Mouse (Mus musculus) liver, embryonic 13.5 days (tissue): Measurements from ENCODE around the gene Snx17. TPM values are rescaled to one million over a fixed set of nuclear protein-coding genes. Genes with fewer than 3 reads are reported as not detected.

Experiments
- ATAC-seq: fragments of 200-750 bp; cut with Nextera tagmentation; 2 replicates; pipeline ENCODE4 v1.8.0; 2017; ENCODE audit warnings: low read depth, mild to moderate bottlenecking, moderate number of reproducible peaks, moderate library complexity
- DNase-seq: peaks from one replicate; pipeline ENCODE4 v3.0.0; 2022
- H3K27ac ChIP-seq: fragments of 300-500 bp; sonication (generic); 2 replicates; pipeline ENCODE4 v1.5.1; 2015; ENCODE audit warnings: moderate library complexity, mild to moderate bottlenecking, inconsistent platforms
- H3K27me3 ChIP-seq: fragments of 300-500 bp; sonication (generic); 2 replicates; pipeline ENCODE4 v1.6.1; 2015; ENCODE audit warnings: mild to moderate bottlenecking, inconsistent platforms
- H3K36me3 ChIP-seq: fragments of 300-500 bp; sonication (generic); 2 replicates; pipeline ENCODE4 v1.6.1; 2015; ENCODE audit warnings: mild to moderate bottlenecking, inconsistent platforms
- H3K4me1 ChIP-seq: fragments of 300-500 bp; sonication (generic); replicated peaks from 2 replicates; pipeline ENCODE4 v1.6.1; 2015; ENCODE audit warnings: inconsistent platforms
- H3K4me2 ChIP-seq: fragments of 300-500 bp; sonication (generic); 2 replicates; pipeline ENCODE4 v1.6.1; 2015; ENCODE audit warnings: inconsistent platforms, mild to moderate bottlenecking, moderate library complexity
- H3K4me3 ChIP-seq: fragments of 300-500 bp; sonication (generic); replicated peaks from 2 replicates; pipeline ENCODE4 v1.5.1; 2015; ENCODE audit warnings: mild to moderate bottlenecking, inconsistent platforms
- H3K9ac ChIP-seq: fragments of 300-500 bp; sonication (generic); 2 replicates; pipeline ENCODE4 v1.6.1; 2015; ENCODE audit warnings: mild to moderate bottlenecking, inconsistent platforms
- H3K9me3 ChIP-seq: fragments of 300-500 bp; sonication (generic); replicated peaks from 2 replicates; pipeline ENCODE4 v1.6.1; 2016; ENCODE audit warnings: inconsistent platforms
- WGBS: fragments of 180-500 bp; shearing (Covaris S2); methylation state at CpG from one replicate; pipeline ENCODE4 v1.1.7; 2015; ENCODE audit not compliant: insufficient replicate concordance; 5-methylcytosine and 5-hydroxymethylcytosine counted together
- polyA plus RNA-seq: library from polyadenylated mRNA; unstranded; fragments of >200 nt; fragmentation: Nextera tagmentation; extraction: Ambion mirVana; gene quantifications from 2 replicates; pipeline ENCODE4 v1.2.1, GENCODE M21; 2015

Gene Snx17
- polyA plus RNA-seq, 1 experiment from 2014 or later: 49.7 TPM

DNA sequence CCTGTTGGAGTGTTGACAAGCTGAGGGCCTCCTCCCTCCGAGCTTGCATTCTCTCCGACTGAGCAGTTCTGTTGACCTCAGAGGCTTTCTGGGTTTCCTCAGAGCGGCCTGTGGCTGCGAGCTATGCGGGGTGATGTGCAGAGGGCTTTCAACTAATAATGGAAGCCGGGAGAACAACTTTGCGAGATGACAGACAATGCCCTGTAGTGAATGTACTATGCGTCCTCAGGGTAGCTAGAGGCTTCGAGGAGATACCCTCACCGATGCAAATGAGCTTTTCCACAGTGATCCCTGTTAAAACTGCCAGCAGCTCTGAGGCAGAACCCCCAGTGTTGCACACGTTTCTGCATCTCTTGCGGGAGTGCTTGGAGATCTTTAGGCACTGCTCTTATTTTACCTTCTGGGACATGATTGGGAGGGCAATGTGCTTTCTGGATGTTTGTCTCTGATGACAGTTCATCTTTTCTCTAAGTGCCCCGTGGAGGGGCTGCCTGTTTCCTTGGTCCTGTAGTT lies 48.6 kb downstream of the Snx17 start:
- Histone ChIP-seq H3K4me2 (peak overlapping the region; percentile 85), H3K27ac (peak overlapping the region; percentile 96), H3K9ac (peak overlapping the region; percentile 94), H3K4me1 (peaks cover 15% of the 10 kb centered on the region), H3K4me3 (peak overlapping the region; percentile 94), H3K36me3 (peaks cover 30% of the 10 kb centered on the region), H3K9me3 (no peaks in the 10 kb centered on the region), H3K27me3 (no peaks in the 10 kb centered on the region)
- DNase-seq (no peak), ATAC-seq (no peak)
- under 1% methylated on average over 13 of the region's 13 CpGs for WGBS

DNA sequence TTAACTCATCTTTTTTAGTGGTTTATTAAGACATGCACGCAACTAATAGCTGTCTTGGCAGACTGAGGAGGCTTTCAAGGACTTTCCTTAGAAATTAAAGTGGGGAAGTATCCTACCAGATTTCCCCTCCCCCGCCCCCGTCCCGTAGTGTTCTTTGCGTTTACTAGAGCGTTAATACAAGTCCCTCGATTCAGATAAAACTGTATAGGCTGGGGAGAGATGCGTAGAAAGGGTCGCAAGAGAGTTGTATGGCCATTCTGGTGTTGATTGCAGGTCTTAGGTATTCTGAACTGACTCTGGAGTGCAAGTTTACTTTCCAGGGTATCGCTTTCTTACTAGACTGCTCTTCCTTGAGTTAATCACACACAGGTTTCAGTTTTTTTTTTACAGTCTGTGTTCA lies 49.2 kb downstream of the Snx17 start:
- 22% methylated on average over 10 of the region's 10 CpGs for whole genome bisulfite sequencing

More for the DNA sequence above, 49.2 kb downstream of the Snx17 start:
- Histone ChIP-seq H3K9ac (peak overlapping the region; percentile 94), H3K4me2 (peak overlapping the region; percentile 85), H3K9me3 (no peaks in the 10 kb centered on the region), H3K36me3 (peaks cover 36% of the 10 kb centered on the region), H3K27me3 (no peaks in the 10 kb centered on the region), H3K4me1 (peaks cover 15% of the 10 kb centered on the region), H3K4me3 (peak overlapping the region; percentile 94), H3K27ac (no peak overlapping the region)
- DNase-seq (no peak), ATAC-seq (no peak)

Other genes starting within 250 kb of the Snx17 start
- gene Cgref1, start 247.6 kb upstream of the Snx17 start, polyA plus RNA-seq: 5.4 and 5.6 TPM in 2 replicates
- 91.6 and 97.5 TPM in 2 replicates for gene Preb, start 232.9 kb upstream of the Snx17 start, polyA plus RNA-seq
- 0.03 and 0.07 TPM in 2 replicates for gene Tcf23, start 224.6 kb upstream of the Snx17 start, polyA plus RNA-seq
- gene Atraid, start 144.9 kb upstream of the Snx17 start, polyA plus RNA-seq: 46.7 and 50.3 TPM in 2 replicates
- 4.0 and 4.7 TPM in 2 replicates for gene Slc5a6, start 144.3 kb upstream of the Snx17 start, polyA plus RNA-seq
- 20.1 and 25.5 TPM in 2 replicates for gene Cad, start 138.4 kb upstream of the Snx17 start, polyA plus RNA-seq
- gene Dnajc5g, start 86.9 kb upstream of the Snx17 start, polyA plus RNA-seq: not detected in 2 replicates
- gene Slc30a3, start 85.0 kb upstream of the Snx17 start, polyA plus RNA-seq: 0.36 and 0.45 TPM in 2 replicates
- gene Trim54, start 76.5 kb upstream of the Snx17 start, polyA plus RNA-seq: 0.13 TPM in 2 replicates
- gene Ucn, start 54.4 kb upstream of the Snx17 start, polyA plus RNA-seq: not detected in 2 replicates
- 18.9 and 19.9 TPM in 2 replicates for gene Mpv17, start 39.0 kb upstream of the Snx17 start, polyA plus RNA-seq
- gene Gm29609, start 13.3 kb upstream of the Snx17 start, polyA plus RNA-seq: 0.36 and 0.52 TPM in 2 replicates
- gene Gtf3c2, start 13.1 kb upstream of the Snx17 start, polyA plus RNA-seq: 31.5 and 37.0 TPM in 2 replicates
- 57.1 and 64.0 TPM in 2 replicates for gene Eif2b4, start 203 bp downstream of the Snx17 start, polyA plus RNA-seq
- gene Zfp513, start 9.1 kb downstream of the Snx17 start, polyA plus RNA-seq: 2.3 and 2.6 TPM in 2 replicates
- gene Ppm1g, start 27.5 kb downstream of the Snx17 start, polyA plus RNA-seq: 169 and 174 TPM in 2 replicates
- gene Nrbp1, start 47.6 kb downstream of the Snx17 start, polyA plus RNA-seq: 47.7 and 54.7 TPM in 2 replicates
- gene Gm9970, start 48.0 kb downstream of the Snx17 start, polyA plus RNA-seq: not detected in 2 replicates
- gene Krtcap3, start 58.5 kb downstream of the Snx17 start, polyA plus RNA-seq: 3.4 and 4.4 TPM in 2 replicates
- 4.4 and 6.7 TPM in 2 replicates for gene Ift172, start 97.9 kb downstream of the Snx17 start, polyA plus RNA-seq
- 5.8 and 6.7 TPM in 2 replicates for gene Fndc4, start 102.9 kb downstream of the Snx17 start, polyA plus RNA-seq
- 10.8 and 13.8 TPM in 2 replicates for gene Gckr, start 104.2 kb downstream of the Snx17 start, polyA plus RNA-seq